7 mouse cellular contexts compared by ENCODE assay signal in the genomic region with DNA sequence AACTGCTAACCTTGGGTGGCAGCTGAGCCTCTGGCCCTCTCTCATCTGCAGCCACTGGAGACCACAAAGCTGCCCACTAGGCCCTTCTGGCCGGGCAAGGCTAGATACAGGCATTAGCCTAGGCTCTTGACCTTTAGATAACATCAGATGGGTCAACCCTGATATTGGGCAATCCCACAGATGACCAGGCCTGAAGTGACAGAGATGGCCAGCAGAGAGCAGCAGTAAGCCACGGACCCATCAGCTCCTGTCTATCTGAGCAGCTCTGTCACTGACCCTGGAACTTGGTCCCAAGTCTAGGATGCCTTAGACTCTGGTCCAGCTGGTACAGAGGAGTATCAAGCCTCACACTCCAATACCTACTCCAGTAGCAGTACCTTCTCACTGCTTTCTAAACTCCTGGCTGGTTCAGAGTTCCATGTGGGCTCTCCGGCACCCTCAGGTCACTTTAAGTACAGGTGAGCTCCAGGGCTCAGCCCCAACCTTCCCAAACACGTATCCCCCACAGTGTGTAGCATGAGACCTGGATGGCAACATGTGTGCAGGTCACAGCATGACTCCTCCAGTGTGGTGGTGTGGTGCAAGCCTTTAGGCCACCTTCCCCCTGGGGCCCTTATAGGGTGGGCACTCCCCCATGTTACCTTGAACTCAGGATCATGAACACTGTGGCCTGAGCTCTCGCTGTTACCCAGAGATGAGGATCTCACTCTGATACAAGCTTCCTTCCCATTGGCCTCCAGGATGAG. TPM values are rescaled to one million over a fixed set of nuclear protein-coding genes. Genes with fewer than 3 reads are reported as not detected.
A peak's percentile ranks its signal among the peaks of the same experiment; 100 is the strongest.
DNase-seq lines count a peak whose midpoint lies in the region; ATAC-seq and TF ChIP-seq lines count a peak whose summit lies in the region.

No protein-coding gene starts in this region.

- no peaks in the 10 kb centered on the region for H3K27me3 ChIP-seq in Patski

- no peak for DNase-seq in Patski (ENCODE audit: low read depth, low spot score)
- peak; percentile 91 for DNase-seq in cerebellum, adult 18-20 months
- DNase-seq in frontal cortex, adult 2 months (ENCODE audit: extremely low spot score in 1 of 2, low spot score in 1 of 2): peak; percentile 46 to 87
- peak; percentile 50 for DNase-seq in induced T-regulatory cell, adult 2 months (ENCODE audit: low read depth)
- peak; percentile 57 to 68 for DNase-seq in left cerebral cortex, postnatal 36 days (ENCODE audit: low spot score in 2 of 2)
- peak; percentile 68 for DNase-seq in mesoderm, embryonic 11.5 days (ENCODE audit: low read depth, low spot score)
- DNase-seq in right cerebral cortex, adult 2 months (ENCODE audit: low spot score in 2 of 2): peak; percentile 83

- ATAC-seq in Patski: peak; percentile 60

- peak; percentile 90 for TF ChIP-seq CTCF in Patski (IDR thresholded peaks at IDR 0.05)

- POLR2A ChIA-PET in Patski (lab: Charles Lee): interaction anchor here (0.8 kb wide), 1 partner anchor 43 kb away, joined by 3 read pairs; no protein-coding TSS in a partner anchor

- intact Hi-C loops in left cerebral cortex, postnatal 36 days (cut with DNase I): loop anchor here (1.0 kb wide), 1 partner anchor 103 kb away; no protein-coding TSS in a partner anchor

- in situ Hi-C loops in Patski (cut with MboI; ENCODE audit: low pct_unique_long_range_greater_than_20kb): no loop called here

- CTCF ChIA-PET in Patski (lab: Charles Lee): interaction anchor here (0.5 to 2.9 kb wide), 9 partner anchors 9 to 103 kb away, joined by 3 to 36 read pairs (median 3); no protein-coding TSS in a partner anchor

RNA-seq across cellular contexts. Expression of a gene that starts 18.4 kb away (rescaled TPM):
- 1.3 TPM for polyA plus RNA-seq in Patski (2021)
- 54.6 and 55.5 TPM in 2 replicates for polyA plus RNA-seq in frontal cortex, adult 2 months (2012; rRNA removed)
- 10 to 100 TPM; 35.5 to 42.7 TPM for total RNA-seq in left cerebral cortex, postnatal 36 days (2021)

RNA-seq across cellular contexts. Expression of a gene that starts 19.0 kb away (rescaled TPM):
- polyA plus RNA-seq in Patski (2021): 0.90 TPM
- polyA plus RNA-seq in frontal cortex, adult 2 months (2012; rRNA removed): 125 and 142 TPM in 2 replicates
- 100 to 1,000 TPM; 128 to 164 TPM for total RNA-seq in left cerebral cortex, postnatal 36 days (2021)

RNA-seq across cellular contexts. Expression of a gene that starts 55.7 kb away (rescaled TPM):
- polyA plus RNA-seq in Patski (2021): 59.5 TPM
- polyA plus RNA-seq in frontal cortex, adult 2 months (2012; rRNA removed): 100 and 104 TPM in 2 replicates
- total RNA-seq in left cerebral cortex, postnatal 36 days (2021): 100 to 1,000 TPM in 1 of 2 experiments, 10 to 100 TPM in 1; 86.3 to 105 TPM

Comparison
In these comparisons a context has a peak if more than half of its experiments do, and no peak if none do; other contexts are left out.
1. RNA of a gene that starts 18.4 kb away (polyA plus RNA-seq): 54.6 to 55.5 TPM in frontal cortex, adult 2 months; 1.3 TPM in Patski (single experiment); every median in the first group is over 10 times any median in the second.
2. RNA of a gene that starts 19.0 kb away (polyA plus RNA-seq): 125 to 142 TPM in frontal cortex, adult 2 months; 0.90 TPM in Patski (single experiment); every median in the first group is over 10 times any median in the second.